Mouse (Mus musculus) thymus, adult 2 months (tissue): ENCODE measurements around the gene Ikzf3. TPM values are rescaled to one million over a fixed set of nuclear protein-coding genes. Genes with fewer than 3 reads are reported as not detected.

ENCODE experiments used
- DNase-seq: peaks from one replicate; pipeline ENCODE4 v3.0.0; 2021
- H3K27ac ChIP-seq: fragments of 200-500 bp; 2 replicates; pipeline ENCODE4 v1.5.1; 2012; ENCODE audit warnings: low read length, control low read depth; ENCODE audit not compliant: control insufficient read depth, insufficient read depth
- H3K27me3 ChIP-seq: fragments of 200-500 bp; 2 replicates; pipeline ENCODE4 v1.6.1; 2012; ENCODE audit warnings: mild to moderate bottlenecking, low read length, moderate library complexity, mixed read lengths; ENCODE audit not compliant: control insufficient read depth, insufficient read depth
- H3K36me3 ChIP-seq: fragments of 200-500 bp; 2 replicates; pipeline ENCODE4 v1.6.1; 2012; ENCODE audit warnings: mild to moderate bottlenecking, low read length, moderate library complexity; ENCODE audit not compliant: control insufficient read depth, insufficient read depth
- H3K4me1 ChIP-seq: fragments of 200-500 bp; replicated peaks from 2 replicates; pipeline ENCODE4 v1.6.1; 2012; ENCODE audit warnings: low read length; ENCODE audit not compliant: control insufficient read depth, insufficient read depth
- H3K4me3 ChIP-seq: fragments of 200-500 bp; 2 replicates; pipeline ENCODE4 v1.5.1; 2012; ENCODE audit warnings: mild to moderate bottlenecking, low read length, control low read depth, moderate library complexity; ENCODE audit not compliant: control insufficient read depth, insufficient read depth
- CTCF ChIP-seq: fragments of 200-500 bp; IDR thresholded peaks from 2 replicates; pipeline ENCODE4 v1.5.1; 2012; ENCODE audit warnings: mild to moderate bottlenecking, control low read depth, low read length, moderate library complexity, borderline replicate concordance; ENCODE audit not compliant: control insufficient read depth, poor library complexity, insufficient read depth; ENCODE audit errors: extremely low read depth
- POLR2A ChIP-seq: fragments of 200-500 bp; IDR thresholded peaks from 2 replicates; pipeline ENCODE4 v1.6.1; 2012; ENCODE audit warnings: mild to moderate bottlenecking, low read length, control low read depth, moderate library complexity; ENCODE audit not compliant: control insufficient read depth, poor library complexity, insufficient read depth; ENCODE audit errors: extremely low read depth
- WGBS: fragments of 180-500 bp; shearing (Covaris S2); methylation state at CpG from one replicate; pipeline ENCODE4 v1.1.7; 2018; 5-methylcytosine and 5-hydroxymethylcytosine counted together
- polyA plus RNA-seq: library from polyadenylated mRNA; depleted of rRNA; stranded (reverse); fragments of >200 nt; gene quantifications from 2 replicates; pipeline ENCODE4 v1.2.3, GENCODE M21; 2012

Gene Ikzf3
- polyA plus RNA-seq, 1 experiment: 143 TPM

- peak; percentile 41 for DNase-seq
- TF ChIP-seq CTCF (no peak), POLR2A (no peak)
- Histone ChIP-seq H3K36me3 (peaks cover 2% of the 10 kb centered on the region), H3K4me1 (peaks cover 19% of the 10 kb centered on the region), H3K27me3 (no peaks in the 10 kb centered on the region), H3K4me3 (peak overlapping the region; percentile 49), H3K27ac (peak overlapping the region; percentile 21; the same call in 1 of the 2 replicates)
- 23% methylated on average over 20 of the region's 20 CpGs for WGBS
These were observed 42.1 kb upstream of the Ikzf3 start for GRCm38 (mm10) chr11:98587684-98588546.

DNA sequence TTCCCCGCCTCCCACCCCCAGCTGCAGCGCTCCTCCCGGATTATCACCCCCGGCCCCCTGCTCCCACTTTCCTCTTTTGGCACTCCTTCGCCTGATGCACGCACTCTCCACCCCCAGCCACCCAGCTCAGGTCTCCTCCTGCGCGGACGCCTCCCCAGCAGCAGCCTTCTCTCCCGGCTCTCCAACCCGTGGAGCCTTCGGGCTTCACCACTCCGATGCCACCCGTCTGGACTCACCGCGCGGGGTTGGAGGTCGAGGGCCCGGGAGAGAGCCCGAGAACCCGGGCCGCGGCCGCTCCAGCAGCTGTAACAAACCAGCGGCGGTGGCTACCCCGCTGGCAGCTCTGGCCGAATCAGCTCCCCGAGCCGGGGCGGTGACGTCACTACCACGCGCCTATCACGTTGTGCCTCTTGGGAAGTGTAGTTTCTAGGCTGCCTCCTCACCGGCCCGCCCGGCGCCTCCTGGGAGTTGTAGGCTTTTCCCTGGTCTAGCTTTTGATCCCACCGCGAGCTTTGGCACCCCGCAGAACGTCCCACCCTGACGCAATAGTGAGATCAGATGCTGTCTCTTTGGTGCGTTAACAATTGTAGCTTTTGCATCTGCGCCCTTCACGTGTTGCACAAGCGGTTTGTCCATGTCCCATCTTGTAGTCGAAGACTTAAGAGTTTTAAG, 41.2 kb upstream of the Ikzf3 start, which contains the start of gene Ormdl3:
Ormdl3 (minus strand) TSS at position 477 of the 672 bp plus-strand sequence.
- DNase-seq: peak; percentile 98
- peaks cover 19% of the 10 kb centered on the region for H3K4me1 ChIP-seq
- 1% methylated on average over 49 of the region's 49 CpGs for WGBS

DNA sequence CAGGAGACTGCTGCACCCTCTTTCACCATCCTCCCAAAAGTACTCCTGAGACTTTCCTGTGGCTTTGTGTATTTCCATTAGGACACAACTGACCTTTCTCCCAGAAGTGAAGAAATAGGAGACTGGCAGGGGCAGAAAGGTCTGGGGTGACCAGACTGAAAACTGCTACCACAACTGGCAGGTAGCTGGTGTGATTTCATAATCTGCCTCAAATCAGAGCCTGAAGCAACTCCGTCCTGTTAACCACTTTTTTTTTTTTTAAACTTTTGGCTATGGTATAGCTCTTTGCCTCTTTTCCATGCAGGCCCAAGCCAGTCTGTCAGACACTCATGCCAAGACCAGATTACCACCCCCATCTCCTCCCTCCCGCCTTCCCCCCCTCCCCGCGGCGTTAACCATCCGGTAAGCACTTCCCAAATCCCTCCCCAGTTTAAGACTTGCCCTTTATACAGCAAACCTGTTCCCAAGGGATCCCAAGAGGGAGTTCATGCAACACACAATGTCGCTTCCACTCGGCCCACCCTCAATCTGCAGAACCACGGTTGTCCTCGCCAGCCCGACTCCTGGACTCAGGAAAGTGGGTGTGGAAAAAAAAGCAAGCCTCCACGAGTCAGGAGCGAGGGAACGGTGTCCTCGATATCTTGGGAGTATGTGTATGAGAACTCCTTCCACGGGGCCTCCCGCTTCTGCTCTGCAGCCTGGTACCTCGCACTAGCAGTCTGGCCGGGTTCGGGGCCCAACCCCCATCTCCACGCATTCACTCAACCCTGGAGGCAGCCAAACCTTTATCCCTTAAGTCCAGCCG, 40.5 kb upstream of the Ikzf3 start:
- H3K36me3 ChIP-seq: peaks cover 17% of the 10 kb centered on the region
- peak overlapping the region; percentile 86 for H3K4me3 ChIP-seq
- H3K4me1 ChIP-seq: peaks cover 21% of the 10 kb centered on the region
- H3K27me3 ChIP-seq: no peaks in the 10 kb centered on the region
- no peak for DNase-seq
- H3K27ac ChIP-seq: no peak overlapping the region
- no peak for TF ChIP-seq POLR2A
- no peak for TF ChIP-seq CTCF
- WGBS: 6% methylated on average over 22 of the region's 22 CpGs

More for the DNA sequence above, 41.2 kb upstream of the Ikzf3 start, which contains the start of gene Ormdl3:
- TF ChIP-seq CTCF (peak; percentile 5; the same call in 1 of the 2 replicates), POLR2A (peak; percentile 76)
- peak within 1 kb of the TSS; percentile 21; the same call in 1 of the 2 replicates for H3K27ac ChIP-seq
- peaks cover 11% of the 10 kb centered on the region for H3K36me3 ChIP-seq
- H3K27me3 ChIP-seq: no peaks in the 10 kb centered on the region
- peak within 1 kb of the TSS; percentile 86 for H3K4me3 ChIP-seq

- H3K27ac ChIP-seq: no peak overlapping the region
- TF ChIP-seq CTCF: no peak
- no peak for TF ChIP-seq POLR2A
- H3K27me3 ChIP-seq: no peaks in the 10 kb centered on the region
- DNase-seq: no peak
- H3K36me3 ChIP-seq: peaks cover 17% of the 10 kb centered on the region
- WGBS: 93% methylated on average over 6 of the region's 6 CpGs
- peaks cover 21% of the 10 kb centered on the region for H3K4me1 ChIP-seq
- H3K4me3 ChIP-seq: no peak overlapping the region
These were observed 38.9 kb upstream of the Ikzf3 start for GRCm38 (mm10) chr11:98584629-98585177.

DNA sequence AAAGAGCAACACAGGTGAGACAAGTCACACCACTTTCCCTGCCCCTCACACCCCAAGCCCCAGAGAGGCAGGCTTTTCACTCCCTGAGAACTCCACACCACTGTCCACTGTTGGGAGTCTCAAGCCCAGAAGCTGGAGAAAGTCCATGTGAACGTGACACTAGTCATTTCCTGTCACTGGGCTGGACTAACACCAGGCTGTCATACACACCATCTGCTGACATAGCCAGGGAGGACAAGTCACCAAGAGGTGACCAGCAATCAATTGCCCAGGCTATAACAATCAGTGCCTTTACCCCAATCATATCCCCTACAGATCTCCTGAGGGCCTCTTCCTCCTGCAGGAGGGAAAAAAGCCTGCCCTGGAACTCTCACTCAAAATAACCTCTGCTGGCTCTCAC, 38.3 kb upstream of the Ikzf3 start:
- Histone ChIP-seq H3K27me3 (no peaks in the 10 kb centered on the region), H3K27ac (no peak overlapping the region), H3K4me3 (no peak overlapping the region), H3K36me3 (peaks cover 17% of the 10 kb centered on the region), H3K4me1 (peaks cover 21% of the 10 kb centered on the region)
- 83% methylated on average over 1 of the region's 1 CpGs for WGBS
- no peak for DNase-seq
- no peak for TF ChIP-seq CTCF

GRCm38 (mm10) chr11:98583571-98583970, 37.7 kb upstream of the Ikzf3 start:
- no peak for TF ChIP-seq CTCF
- TF ChIP-seq POLR2A: no peak
- no peak overlapping the region for H3K4me3 ChIP-seq

More at GRCm38 (mm10) chr11:98583571-98583970, 37.7 kb upstream of the Ikzf3 start:
- H3K4me1 ChIP-seq: peaks cover 20% of the 10 kb centered on the region
- no peaks in the 10 kb centered on the region for H3K27me3 ChIP-seq
- DNase-seq: no peak
- peaks cover 17% of the 10 kb centered on the region for H3K36me3 ChIP-seq
- H3K27ac ChIP-seq: no peak overlapping the region
- 38% methylated on average over 3 of the region's 3 CpGs for WGBS
